Mouse (Mus musculus) heart, embryonic 16.5 days (tissue): ENCODE measurements at regions not wholly inside any gene's neighbourhood (a gene's known extent, or its start where the extent isn't known, plus 50 kb on each side); places are given as distances from the start of the nearest gene placed in this dataset.

Experiments
- ATAC-seq: fragments of 200-750 bp; cut with Nextera tagmentation; replicated peaks from 2 replicates; pipeline ENCODE4 v1.8.0; 2017; ENCODE audit warnings: moderate number of reproducible peaks; ENCODE audit not compliant: insufficient read depth, low FRiP score; ENCODE audit errors: extremely low read depth
- H3K27ac ChIP-seq: fragments of 300-500 bp; sonication (generic); 2 replicates; pipeline ENCODE4 v1.5.1; 2014; ENCODE audit warnings: mild to moderate bottlenecking, low read length, control low read depth, moderate library complexity
- H3K27me3 ChIP-seq: fragments of 300-500 bp; sonication (generic); 2 replicates; pipeline ENCODE4 v1.6.1; 2014; ENCODE audit warnings: low read length, mixed read lengths; ENCODE audit not compliant: control insufficient read depth, insufficient read depth
- H3K36me3 ChIP-seq: fragments of 300-500 bp; sonication (generic); 2 replicates; pipeline ENCODE4 v1.6.1; 2014; ENCODE audit not compliant: control insufficient read depth, insufficient read depth
- H3K4me1 ChIP-seq: fragments of 300-500 bp; sonication (generic); 2 replicates; pipeline ENCODE4 v1.6.1; 2014; ENCODE audit warnings: low read length, mixed read lengths; ENCODE audit not compliant: control insufficient read depth, insufficient read depth
- H3K4me2 ChIP-seq: fragments of 300-500 bp; sonication (generic); 2 replicates; pipeline ENCODE4 v1.6.1; 2014; ENCODE audit warnings: low read depth, mild to moderate bottlenecking, control low read depth, low read length
- H3K4me3 ChIP-seq: fragments of 300-500 bp; sonication (generic); 2 replicates; pipeline ENCODE4 v1.5.1; 2014; ENCODE audit warnings: mild to moderate bottlenecking, control low read depth, low read length
- H3K9ac ChIP-seq: fragments of 300-500 bp; sonication (generic); 2 replicates; pipeline ENCODE4 v1.6.1; 2014; ENCODE audit warnings: low read length, control low read depth
- H3K9me3 ChIP-seq: fragments of 300-500 bp; sonication (generic); replicated peaks from 2 replicates; pipeline ENCODE4 v1.6.1; 2016; ENCODE audit warnings: low read length; ENCODE audit not compliant: control insufficient read depth
- WGBS: fragments of 180-500 bp; shearing (Covaris S2); extraction: QIAGEN DNeasy Blood & Tissue Kit; methylation state at CpG from one replicate; pipeline ENCODE4 v1.1.7; 2014; 5-methylcytosine and 5-hydroxymethylcytosine counted together

DNA sequence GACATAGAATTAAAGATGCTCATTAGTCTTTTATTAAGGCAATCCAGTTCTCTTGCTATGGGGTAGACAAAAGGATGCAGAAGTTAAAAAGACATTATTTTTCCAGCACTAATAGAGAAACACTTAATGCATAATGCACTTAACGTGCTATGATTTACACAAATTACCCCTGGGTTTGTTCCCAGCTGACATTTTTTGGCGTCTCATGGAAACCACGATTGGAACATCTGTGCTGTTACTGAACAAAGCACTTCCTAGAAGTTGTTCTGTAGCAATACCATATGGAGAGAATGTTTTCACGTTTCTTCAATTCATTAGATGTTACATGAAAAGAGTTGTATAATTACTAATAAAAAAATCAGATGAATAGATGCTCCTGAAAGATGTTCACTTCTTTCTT is 635.2 kb downstream of the Gm597 start:
- H3K4me3 ChIP-seq: no peak overlapping the region
- H3K27me3 ChIP-seq: no peaks in the 10 kb centered on the region
- no peak overlapping the region for H3K27ac ChIP-seq
- no peaks in the 10 kb centered on the region for H3K4me1 ChIP-seq
- H3K4me2 ChIP-seq: no peak overlapping the region
- H3K9me3 ChIP-seq: no peaks in the 10 kb centered on the region
- H3K36me3 ChIP-seq: no peaks in the 10 kb centered on the region
- no peak overlapping the region for H3K9ac ChIP-seq
- no peak for ATAC-seq
- WGBS: 63% methylated on average over 4 of the region's 4 CpGs

DNA sequence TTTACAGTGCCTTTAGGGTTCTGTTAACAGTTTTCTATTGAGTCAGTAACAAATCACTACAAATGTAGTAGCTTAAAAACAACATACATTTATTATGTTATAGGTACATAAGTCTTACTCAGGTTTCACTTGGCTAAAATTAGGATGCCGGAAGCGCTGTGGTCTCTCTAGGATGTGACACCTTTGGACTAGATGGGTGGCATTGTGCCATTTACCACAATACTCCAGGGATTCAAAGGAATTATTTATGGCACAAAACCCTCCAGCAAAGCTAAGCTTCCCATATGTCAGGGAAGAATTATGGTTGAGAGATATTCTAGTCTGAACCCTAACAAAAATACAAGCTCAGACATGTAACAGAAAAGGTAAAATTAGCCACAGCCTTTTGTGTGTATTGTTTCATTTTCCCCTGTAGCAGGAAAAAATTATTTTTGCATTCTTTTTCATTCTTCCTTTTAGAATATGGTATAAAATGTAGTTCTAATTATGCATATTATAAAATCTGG is 678.0 kb downstream of the Gm597 start:
- no peaks in the 10 kb centered on the region for H3K4me1 ChIP-seq
- WGBS: 88% methylated on average over 2 of the region's 2 CpGs
- H3K27me3 ChIP-seq: no peaks in the 10 kb centered on the region
- ATAC-seq: no peak
- H3K4me3 ChIP-seq: no peak overlapping the region
- H3K9ac ChIP-seq: no peak overlapping the region
- no peak overlapping the region for H3K27ac ChIP-seq
- no peak overlapping the region for H3K4me2 ChIP-seq
- no peaks in the 10 kb centered on the region for H3K9me3 ChIP-seq
- H3K36me3 ChIP-seq: no peaks in the 10 kb centered on the region

- H3K36me3 ChIP-seq: no peaks in the 10 kb centered on the region
- ATAC-seq: no peak
- H3K4me1 ChIP-seq: no peaks in the 10 kb centered on the region
- H3K4me3 ChIP-seq: no peak overlapping the region
- no peak overlapping the region for H3K4me2 ChIP-seq
- H3K27ac ChIP-seq: no peak overlapping the region
- H3K9me3 ChIP-seq: no peaks in the 10 kb centered on the region
- H3K27me3 ChIP-seq: no peaks in the 10 kb centered on the region
- H3K9ac ChIP-seq: no peak overlapping the region
- 71% methylated on average over 3 of the region's 3 CpGs for WGBS
These were observed 695.6 kb downstream of the Gm597 start for GRCm38 (mm10) chr1:28084456-28084855.

DNA sequence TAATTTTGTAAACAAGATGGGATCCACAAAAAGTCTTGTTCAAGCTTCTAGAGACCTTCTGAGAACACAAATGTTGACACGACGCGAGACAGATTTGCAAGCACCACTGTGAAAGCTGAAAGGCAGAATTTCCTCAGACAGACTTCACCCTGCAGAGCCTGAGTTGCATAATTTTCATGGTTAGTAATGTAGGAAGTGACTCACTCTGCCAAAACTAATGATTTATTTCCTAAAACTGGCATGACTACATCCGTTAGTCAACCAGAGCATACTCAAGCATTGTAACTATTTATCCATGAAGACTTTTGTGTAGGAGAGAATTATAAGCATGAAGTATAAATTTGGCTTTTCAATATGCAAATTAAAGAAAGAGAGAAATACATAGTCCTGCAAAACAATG is 726.1 kb downstream of the Gm597 start:
- no peaks in the 10 kb centered on the region for H3K36me3 ChIP-seq
- no peak overlapping the region for H3K9ac ChIP-seq
- no peak overlapping the region for H3K4me2 ChIP-seq
- H3K27me3 ChIP-seq: no peaks in the 10 kb centered on the region
- H3K9me3 ChIP-seq: no peaks in the 10 kb centered on the region
- H3K4me3 ChIP-seq: no peak overlapping the region
- WGBS: 72% methylated on average over 4 of the region's 4 CpGs
- H3K27ac ChIP-seq: no peak overlapping the region
- ATAC-seq: no peak
- no peaks in the 10 kb centered on the region for H3K4me1 ChIP-seq

DNA sequence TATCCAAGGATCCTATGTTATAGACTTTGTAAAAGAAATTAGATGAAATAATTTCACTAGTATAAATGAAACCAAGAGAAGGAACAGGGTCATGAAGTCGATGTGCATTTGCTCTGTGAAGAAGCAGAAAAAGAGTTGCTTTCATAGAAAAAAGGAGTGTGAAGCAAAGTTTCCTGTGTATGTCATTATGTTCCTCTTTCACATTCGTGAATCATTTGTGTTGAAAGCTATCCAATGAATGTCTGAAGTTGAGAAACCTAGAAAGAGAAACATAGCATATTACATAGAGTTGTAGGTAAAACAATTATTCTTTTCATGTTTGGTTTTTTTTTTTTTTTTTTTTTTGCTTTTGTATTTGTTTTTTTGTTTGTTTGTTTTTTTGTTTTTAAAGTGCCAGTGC is 732.1 kb downstream of the Gm597 start:
- 55% methylated on average over 2 of the region's 2 CpGs for WGBS
- ATAC-seq: no peak

GRCm38 (mm10) chr1:28047379-28047778 is 732.7 kb downstream of the Gm597 start:
- no peak for ATAC-seq
- no peak overlapping the region for H3K9ac ChIP-seq
- H3K4me1 ChIP-seq: no peaks in the 10 kb centered on the region
- H3K4me2 ChIP-seq: no peak overlapping the region
- H3K27ac ChIP-seq: no peak overlapping the region
- H3K36me3 ChIP-seq: no peaks in the 10 kb centered on the region
- H3K4me3 ChIP-seq: no peak overlapping the region
- H3K9me3 ChIP-seq: no peaks in the 10 kb centered on the region
- H3K27me3 ChIP-seq: no peaks in the 10 kb centered on the region

More for the DNA sequence above, 732.1 kb downstream of the Gm597 start:
- Histone ChIP-seq H3K4me3 (no peak overlapping the region), H3K27me3 (no peaks in the 10 kb centered on the region), H3K4me2 (no peak overlapping the region), H3K9ac (no peak overlapping the region), H3K27ac (no peak overlapping the region), H3K36me3 (no peaks in the 10 kb centered on the region), H3K9me3 (no peaks in the 10 kb centered on the region), H3K4me1 (no peaks in the 10 kb centered on the region)

DNA sequence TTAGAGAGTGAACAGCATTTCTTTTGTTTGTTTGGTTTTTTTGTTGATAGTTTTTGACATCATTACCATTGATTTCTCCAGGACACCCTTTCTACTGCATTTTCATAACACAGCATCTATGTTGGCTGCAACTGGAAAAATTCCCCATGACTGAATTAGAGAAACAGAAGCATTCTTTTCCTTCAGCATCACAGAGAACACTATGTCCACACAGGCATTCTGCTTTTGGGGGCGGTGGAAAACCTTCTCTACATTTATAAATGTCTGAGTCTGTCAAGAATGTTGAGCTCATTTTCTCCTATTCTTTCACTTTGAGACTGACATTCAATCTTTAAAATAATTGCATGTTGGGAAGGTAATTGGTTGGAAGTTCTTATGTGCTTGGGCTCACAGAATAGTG is 734.4 kb downstream of the Gm597 start:
- ATAC-seq: no peak
- Histone ChIP-seq H3K4me2 (no peak overlapping the region), H3K27me3 (no peaks in the 10 kb centered on the region), H3K9ac (no peak overlapping the region), H3K36me3 (no peaks in the 10 kb centered on the region), H3K9me3 (no peaks in the 10 kb centered on the region), H3K4me3 (no peak overlapping the region), H3K4me1 (no peaks in the 10 kb centered on the region), H3K27ac (no peak overlapping the region)
- WGBS: 76% methylated on average over 1 of the region's 1 CpGs

DNA sequence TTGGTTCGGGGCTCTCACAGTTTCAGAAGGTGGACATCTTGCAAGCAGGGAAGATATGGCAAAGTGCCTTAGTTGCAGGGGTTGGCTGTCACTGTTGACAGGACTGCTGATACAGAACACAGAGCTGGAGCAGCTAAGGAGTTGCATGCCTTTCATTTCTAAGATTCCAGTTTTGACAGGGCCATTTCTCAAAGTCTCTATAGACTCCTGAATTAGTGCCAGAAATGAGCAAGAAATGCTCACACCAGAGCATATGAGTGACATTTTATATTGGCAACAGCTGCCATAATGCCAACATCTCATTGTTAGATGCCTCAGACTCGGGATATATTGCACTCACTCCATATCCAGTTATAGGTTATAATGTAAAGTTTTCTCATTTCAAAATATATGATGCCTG is 754.3 kb downstream of the Gm597 start:
- Histone ChIP-seq H3K36me3 (no peaks in the 10 kb centered on the region), H3K9me3 (no peaks in the 10 kb centered on the region), H3K27ac (peak overlapping the region; percentile 43; the same call in 1 of the 2 replicates), H3K9ac (no peak overlapping the region), H3K27me3 (no peaks in the 10 kb centered on the region), H3K4me2 (peak overlapping the region; percentile 8), H3K4me3 (no peak overlapping the region), H3K4me1 (peaks cover 7% of the 10 kb centered on the region; the same call in 1 of the 2 replicates)
- WGBS: 24% methylated on average over 2 of the region's 2 CpGs
- peak; percentile 78 for ATAC-seq

DNA sequence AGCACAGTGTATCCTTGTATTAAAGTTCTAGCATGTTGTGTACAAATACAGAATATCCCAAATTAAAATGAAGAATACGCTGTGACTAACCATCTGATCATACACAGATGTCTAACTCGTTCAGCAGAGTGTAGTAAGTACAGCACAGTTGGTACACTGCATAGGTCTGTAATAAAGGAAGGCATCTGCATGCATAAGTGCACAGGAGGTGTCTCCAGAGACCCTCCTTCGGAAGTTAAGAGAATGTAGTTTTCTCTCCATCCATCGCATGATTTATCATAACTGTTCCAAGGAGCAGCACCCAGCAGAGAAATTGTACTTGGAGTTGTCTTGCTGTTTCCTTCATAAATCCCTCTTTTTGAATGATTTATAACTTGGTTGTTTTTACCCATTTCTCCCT is 781.6 kb downstream of the Gm597 start:
- Histone ChIP-seq H3K4me2 (no peak overlapping the region), H3K9ac (no peak overlapping the region), H3K27me3 (no peaks in the 10 kb centered on the region), H3K27ac (no peak overlapping the region), H3K4me1 (no peaks in the 10 kb centered on the region), H3K36me3 (no peaks in the 10 kb centered on the region), H3K9me3 (no peaks in the 10 kb centered on the region), H3K4me3 (no peak overlapping the region)
- ATAC-seq: no peak
- WGBS: 70% methylated on average over 4 of the region's 4 CpGs

GRCm38 (mm10) chr1:27963369-27963768 is 816.7 kb downstream of the Gm597 start:
- H3K4me1 ChIP-seq: no peaks in the 10 kb centered on the region
- no peak for ATAC-seq
- WGBS: 43% methylated on average over 1 of the region's 1 CpGs

More at GRCm38 (mm10) chr1:27963369-27963768, 816.7 kb downstream of the Gm597 start:
- Histone ChIP-seq H3K9ac (no peak overlapping the region), H3K27me3 (no peaks in the 10 kb centered on the region), H3K9me3 (no peaks in the 10 kb centered on the region), H3K4me3 (no peak overlapping the region), H3K36me3 (no peaks in the 10 kb centered on the region), H3K4me2 (no peak overlapping the region), H3K27ac (no peak overlapping the region)
